Mouse (Mus musculus) retina, adult 2 months (tissue): ENCODE data around the gene Ivd.

Experiments
- DNase-seq: peaks from one replicate; pipeline ENCODE4 v3.0.0-alpha.2; 2012; ENCODE audit warnings: low read depth, low spot score

The Ivd gene

GRCm38 (mm10) chr2:118861454-118862339, at the start of gene Ivd:
Gene Ivd, plus strand, starts transcription at chr2:118861954.
- peak; percentile 83 for DNase-seq

DNA sequence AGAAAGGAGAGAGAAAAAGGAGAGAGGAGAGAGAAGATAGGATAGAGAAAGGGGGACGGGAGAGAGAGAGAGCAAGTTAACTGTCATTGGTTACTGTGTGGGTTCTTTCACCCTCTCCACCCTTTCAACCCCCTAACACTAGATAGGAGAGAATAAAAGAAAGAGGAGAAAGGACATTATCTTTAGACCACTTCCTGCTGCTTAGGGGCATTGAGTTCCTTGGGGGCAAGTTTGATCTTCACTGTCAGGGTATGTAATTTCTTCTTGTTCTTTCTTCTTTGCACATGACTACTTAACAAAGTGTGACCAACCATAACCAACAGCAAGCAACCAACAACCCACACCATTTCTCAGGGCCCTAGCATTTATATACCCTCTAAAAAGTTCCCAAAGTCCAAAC, 49.0 kb upstream of the Ivd start:
- DNase-seq: no peak

DNA sequence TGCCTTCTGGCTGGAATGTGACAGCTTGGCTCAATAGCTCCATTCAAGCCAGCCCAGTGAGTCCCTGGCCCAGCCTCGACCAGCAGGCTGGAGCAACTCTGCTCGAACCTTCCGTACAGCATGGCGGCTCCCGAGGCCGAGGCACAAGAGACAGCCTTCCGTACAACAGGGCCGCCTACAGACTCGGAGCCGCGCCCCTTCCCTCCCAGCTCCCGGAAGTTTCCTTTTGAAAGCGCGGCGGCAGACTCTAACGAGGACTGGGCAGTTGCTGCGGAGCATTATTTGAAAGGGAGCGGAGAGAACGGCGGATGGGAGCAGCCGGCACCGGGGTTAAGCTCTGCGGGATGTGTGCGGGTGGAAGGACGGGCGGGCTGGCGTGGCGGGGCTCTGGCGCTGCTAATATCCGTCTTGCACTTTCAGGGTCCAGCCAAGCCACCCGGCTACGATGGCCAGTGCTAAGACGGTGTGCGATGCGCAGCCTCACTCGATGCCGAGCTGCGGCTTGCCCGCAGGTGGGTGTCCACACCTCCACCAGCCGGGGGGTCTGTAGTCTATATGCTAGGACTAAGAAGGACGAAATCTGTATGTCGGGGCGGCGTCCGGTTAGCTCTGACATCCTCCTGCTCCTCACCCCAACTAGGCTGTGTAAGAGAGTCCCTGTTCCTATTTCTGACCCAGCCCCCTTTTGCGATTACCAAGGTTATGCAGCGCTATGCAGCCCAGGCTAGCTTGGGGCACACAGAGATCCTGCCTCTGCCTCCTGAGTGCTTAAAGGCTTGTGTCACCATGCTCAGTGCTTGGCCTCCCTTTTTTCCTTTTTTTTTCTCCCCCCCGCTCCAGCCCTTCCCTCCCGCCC, 47.5 kb upstream of the Ivd start, which contains the start of gene Knstrn:
Gene Knstrn (plus strand): TSS at position 23 of the 856 bp plus-strand sequence.
- DNase-seq: peak; percentile 64

- DNase-seq: no peak
Measured at GRCm38 (mm10) chr2:118822800-118823199, 39.0 kb upstream of the Ivd start.

- no peak for DNase-seq
Measured at GRCm38 (mm10) chr2:118824396-118824795, 37.4 kb upstream of the Ivd start.

- no peak for DNase-seq
Measured at GRCm38 (mm10) chr2:118829096-118829495, 32.7 kb upstream of the Ivd start.

- DNase-seq: peak; percentile 61
Measured at GRCm38 (mm10) chr2:118834061-118834460, 27.7 kb upstream of the Ivd start.

- no peak for DNase-seq
Measured at GRCm38 (mm10) chr2:118835115-118835514, 26.6 kb upstream of the Ivd start.

- DNase-seq: no peak
Measured at GRCm38 (mm10) chr2:118838330-118838729, 23.4 kb upstream of the Ivd start.

DNA sequence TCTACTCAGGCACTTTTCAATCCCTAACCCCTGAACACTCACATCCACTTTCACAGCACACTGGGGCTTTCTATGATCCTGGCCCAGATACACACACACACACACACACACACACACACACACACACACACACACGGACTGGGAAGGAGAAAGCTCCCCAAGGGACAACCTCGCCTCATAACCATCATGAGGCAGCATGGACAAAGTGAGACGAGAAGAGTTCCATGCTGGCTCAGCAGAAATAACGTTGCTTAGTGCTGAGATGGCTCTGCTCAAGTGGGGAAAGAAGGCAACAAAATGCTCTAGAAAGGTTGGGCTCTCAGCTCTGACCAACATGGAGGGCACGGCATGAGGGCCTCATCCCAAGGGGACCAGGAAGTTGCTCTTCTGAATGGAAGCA, 20.6 kb upstream of the Ivd start:
- DNase-seq: no peak

DNA sequence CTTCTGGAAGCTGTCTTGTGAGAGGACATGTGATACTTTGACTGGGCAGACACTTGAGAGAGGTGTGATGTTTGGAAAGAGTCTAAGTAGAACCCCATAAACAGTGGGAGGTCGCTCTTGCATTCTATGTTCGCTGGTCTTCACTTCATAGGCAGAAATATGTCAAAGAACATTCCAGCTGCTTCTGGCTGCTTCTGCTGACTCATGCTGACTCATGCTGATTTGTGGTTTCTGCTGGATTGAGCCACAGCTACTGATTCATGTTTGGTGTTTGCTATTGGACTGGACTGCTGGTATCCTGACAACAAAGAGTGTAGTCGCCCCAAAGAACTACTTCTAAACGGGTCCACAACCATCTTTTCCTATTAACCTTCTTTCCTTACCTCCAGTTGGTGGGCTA, 20.0 kb upstream of the Ivd start:
- no peak for DNase-seq

DNA sequence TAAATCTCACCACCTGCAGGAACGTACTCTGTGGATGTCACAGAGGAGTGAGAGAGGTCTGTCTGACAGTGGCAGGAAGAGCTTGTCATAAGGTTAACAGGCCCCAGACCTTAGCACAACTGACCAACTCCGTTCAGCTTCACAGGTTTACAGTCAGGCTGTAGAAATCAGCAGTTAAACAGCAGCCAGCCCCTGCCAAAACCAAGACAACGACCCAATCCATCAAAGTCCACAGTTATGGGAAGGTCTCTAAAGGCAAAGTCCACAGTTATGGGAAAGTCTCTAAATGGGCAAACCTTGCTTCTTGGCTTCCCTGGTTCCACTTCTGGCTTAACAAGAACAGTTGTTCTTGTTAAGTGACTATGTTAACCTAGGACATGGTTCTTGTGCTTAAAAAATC, 17.3 kb upstream of the Ivd start:
- no peak for DNase-seq

DNA sequence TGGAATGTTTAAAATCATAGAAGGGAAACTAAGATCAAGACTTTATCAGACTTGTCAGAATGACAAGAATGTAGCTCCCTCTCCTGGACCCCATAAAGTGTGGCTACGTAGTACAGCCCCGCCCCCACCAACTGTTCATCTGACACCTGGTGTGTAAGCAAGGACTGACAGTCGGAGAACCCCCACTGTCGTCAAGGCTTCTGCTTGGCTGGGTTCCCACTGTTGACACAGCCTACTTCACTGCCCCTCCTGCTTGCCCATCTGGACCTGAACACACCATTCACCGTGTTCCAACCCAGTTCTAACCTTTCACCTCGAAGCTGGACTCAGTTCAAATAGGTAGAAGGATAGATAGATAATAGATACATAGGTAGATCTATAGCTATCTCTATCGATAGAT, 15.5 kb upstream of the Ivd start:
- DNase-seq: no peak

DNA sequence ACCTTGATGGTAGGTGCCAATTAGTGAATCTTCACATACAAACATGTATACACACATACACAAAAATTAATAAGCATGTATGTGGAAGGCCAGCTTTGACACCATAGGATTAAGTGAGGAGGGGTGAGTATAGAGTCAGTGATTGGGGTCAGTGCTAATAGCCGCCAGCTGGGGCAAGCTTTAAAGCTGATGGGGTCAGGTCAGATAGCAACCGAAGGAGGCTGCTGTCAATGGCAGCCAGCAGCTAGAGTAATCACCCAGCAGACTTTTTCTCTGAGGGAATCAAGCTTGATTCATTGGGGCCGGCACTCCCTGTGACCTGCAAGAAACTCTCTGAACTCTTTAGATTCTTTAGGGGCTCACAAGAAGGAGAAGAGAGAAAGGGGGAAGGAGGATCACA, 10.0 kb upstream of the Ivd start:
- no peak for DNase-seq

- no peak for DNase-seq
Measured at GRCm38 (mm10) chr2:118862340-118862675, 554 bp downstream of the Ivd start.

GRCm38 (mm10) chr2:118870601-118871000, 8.8 kb downstream of the Ivd start:
- DNase-seq: no peak

- DNase-seq: no peak
Measured at GRCm38 (mm10) chr2:118871032-118871431, 9.3 kb downstream of the Ivd start.

DNA sequence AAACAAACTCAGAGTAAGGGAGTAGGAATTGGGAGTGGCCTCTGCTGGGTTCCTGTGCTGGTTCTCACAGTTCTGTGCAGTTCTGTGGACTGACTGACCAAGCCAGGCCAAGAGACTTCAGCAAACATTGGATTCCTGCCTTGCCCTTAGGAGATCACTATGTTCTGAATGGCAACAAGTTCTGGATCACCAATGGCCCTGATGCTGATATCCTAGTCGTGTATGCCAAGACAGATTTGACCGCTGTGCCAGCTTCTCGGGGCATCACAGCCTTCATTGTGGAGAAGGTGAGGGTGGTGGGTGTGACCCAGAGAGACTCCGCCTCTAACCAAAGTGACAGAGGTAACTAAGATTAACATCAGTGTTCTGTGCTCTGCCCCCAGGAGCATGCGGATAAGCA, 11.3 kb downstream of the Ivd start:
- DNase-seq: no peak

DNA sequence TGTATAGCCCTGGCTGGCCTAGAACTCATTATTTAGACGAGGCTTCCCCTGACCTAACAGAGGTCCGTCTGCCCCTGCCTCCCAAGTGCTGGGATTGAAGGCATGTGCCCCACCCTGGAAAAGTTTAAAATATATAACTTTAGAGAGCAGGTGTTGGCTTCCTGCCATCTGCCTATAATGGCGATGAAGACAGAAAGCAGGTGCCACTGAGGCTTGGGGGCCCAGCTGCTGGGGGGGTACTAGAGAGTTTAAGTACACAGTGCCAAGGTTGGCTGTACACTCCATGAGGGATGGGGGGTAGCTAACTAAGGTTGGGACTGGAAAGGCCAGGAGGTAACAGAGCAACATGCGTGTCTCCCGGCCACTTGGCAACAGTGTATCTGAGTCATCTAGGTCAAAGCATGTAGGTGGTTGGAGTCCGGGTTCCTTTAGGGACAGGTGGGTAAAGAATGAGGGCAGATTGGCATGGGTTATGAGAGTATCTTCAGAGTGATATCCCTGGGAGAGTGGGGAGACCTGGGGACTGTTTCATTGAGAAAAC, 12.2 kb downstream of the Ivd start:
- no peak for DNase-seq

- DNase-seq: no peak
Measured at GRCm38 (mm10) chr2:118875316-118875715, 13.6 kb downstream of the Ivd start.

DNA sequence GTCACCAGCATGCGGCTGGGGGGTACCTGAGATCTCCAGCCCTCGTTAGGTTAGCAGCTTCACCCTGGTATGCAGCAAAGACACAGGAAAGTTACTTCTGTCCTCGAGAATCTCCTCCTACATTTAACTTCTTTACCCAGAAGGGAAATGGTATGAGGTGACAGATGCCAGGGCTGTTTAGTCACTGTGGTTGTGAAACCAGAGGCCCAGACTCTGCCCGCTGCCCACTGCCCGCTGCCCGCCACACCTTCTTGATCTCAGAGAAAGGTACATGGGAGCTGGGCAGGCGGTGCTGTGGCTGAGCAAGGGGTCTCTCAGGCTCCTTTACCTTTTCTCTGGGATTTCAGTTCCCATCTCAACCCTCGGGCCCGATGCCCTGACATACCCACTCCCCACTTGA, 14.7 kb downstream of the Ivd start:
- no peak for DNase-seq

DNA sequence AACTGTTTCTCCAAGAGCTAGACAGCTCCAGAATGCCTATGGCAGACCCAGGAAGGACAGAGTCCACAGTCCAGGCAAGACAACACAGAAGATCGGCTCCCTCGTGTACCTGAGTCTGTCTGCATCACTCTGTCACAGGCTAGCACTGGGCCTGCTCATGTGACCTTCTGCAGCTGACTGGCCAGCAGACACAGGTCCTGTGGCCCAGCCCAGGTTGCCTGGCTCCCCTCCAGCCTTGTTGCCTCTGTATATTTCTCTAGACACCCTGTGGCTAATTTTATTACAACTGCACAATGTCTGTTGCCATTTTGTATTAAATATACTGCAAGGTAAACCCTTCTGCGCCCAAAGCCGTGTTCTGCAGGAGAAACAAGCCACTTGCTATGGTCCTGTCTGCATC, 19.3 kb downstream of the Ivd start:
- no peak for DNase-seq
